Comparison of ENCODE assay signal across 26 mouse cellular contexts in the genomic region with DNA sequence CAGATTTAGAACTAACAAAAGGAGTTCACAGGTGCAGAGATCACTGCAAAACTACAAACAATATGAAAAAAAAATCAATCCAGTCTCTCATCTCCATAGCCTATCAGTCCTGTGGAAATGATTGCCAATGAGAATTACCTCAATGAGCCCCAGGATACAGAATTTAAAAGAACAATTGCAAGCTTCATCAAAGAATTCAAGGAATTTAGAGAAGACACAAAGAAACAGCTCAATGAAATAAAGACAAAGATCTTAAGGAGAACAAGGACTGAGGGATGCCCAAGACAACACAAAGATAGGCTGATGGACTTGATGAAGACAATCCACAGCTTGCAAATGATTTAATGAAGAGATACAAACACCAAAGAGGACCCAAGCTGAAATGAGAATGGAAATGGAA. TPM values are rescaled to one million over a fixed set of nuclear protein-coding genes. Genes with fewer than 3 reads are reported as not detected.
A peak's percentile ranks its signal among the peaks of the same experiment; 100 is the strongest.
DNase-seq lines count a peak whose midpoint lies in the region; ATAC-seq and TF ChIP-seq lines count a peak whose summit lies in the region.
"Had no signal": no experiment of that assay in that cellular context is flagged by ENCODE, and none has a peak within 500 bp of the region (broad histone marks: within the 10 kb centered on the region; RNA-seq: fewer than 3 reads in every experiment).

No protein-coding gene starts in this region.

- H3K36me3 ChIP-seq in heart, adult 2 months (ENCODE audit: control insufficient read depth, insufficient read depth, low read length) = no peaks in the 10 kb centered on the region
- no peaks in the 10 kb centered on the region for H3K36me3 ChIP-seq in ES-E14 (ENCODE audit: control insufficient read depth, insufficient read depth, low read length, poor library complexity, severe bottlenecking)
- H3K36me3 ChIP-seq in liver, embryonic 11.5 days (ENCODE audit: control insufficient read depth, insufficient read depth, low read length) = no peaks in the 10 kb centered on the region
- H3K36me3 ChIP-seq: G1E had no signal

- peak; percentile 4 for DNase-seq in heart, adult 11 months
- DNase-seq in heart, adult 2 months = no peak
- DNase-seq in ES-E14 (ENCODE audit: low read depth, low spot score) (peak; percentile 6), R1 (ENCODE audit: low read depth, low spot score) (peak; percentile 38), ZHBTc4 (ENCODE audit: low read depth, low spot score) (peak; percentile 51)
- DNase-seq in kidney, adult 11 months = no peak
- no peak for DNase-seq in liver, embryonic 11.5 days (ENCODE audit: low spot score)
- no peak for DNase-seq in layer of hippocampus, postnatal 10 days (ENCODE audit: low spot score in 2 of 2)
- DNase-seq: adrenal gland, adult 2 months; adrenal gland, adult 8-10 months; adrenal gland, postnatal 10 days; adrenal gland, postnatal 14 days; adrenal gland, postnatal 25 days; adrenal gland, postnatal 36 days; B cell, adult 2 months; cerebellum, adult 11 months; cerebellum, adult 11-12 months; cerebellum, adult 18-20 months; cerebellum, adult 2 months; cerebellum, adult 8-10 months had no signal

- no peak overlapping the region for H3K4me3 ChIP-seq in heart, adult 2 months
- H3K4me3 ChIP-seq in ES-E14 (ENCODE audit: insufficient read depth in 1 of 2, low read depth in 1 of 2, low read length in 2 of 2, poor library complexity in 1 of 2, severe bottlenecking in 1 of 2) = no peak overlapping the region
- no peak overlapping the region for H3K4me3 ChIP-seq in liver, embryonic 11.5 days (ENCODE audit: low read depth, low read length)

- H3K4me1 ChIP-seq in heart, adult 2 months (ENCODE audit: control insufficient read depth, insufficient read depth, low read length) = no peaks in the 10 kb centered on the region
- H3K4me1 ChIP-seq in ES-E14 (ENCODE audit: control insufficient read depth in 2 of 2, insufficient read depth in 2 of 2, low read length in 2 of 2, poor library complexity in 1 of 2) = no peaks in the 10 kb centered on the region
- no peaks in the 10 kb centered on the region; the same call in 1 of the 2 replicates for H3K4me1 ChIP-seq in liver, embryonic 11.5 days (replicated peaks; ENCODE audit: control insufficient read depth, insufficient read depth, low read length)

- no peaks in the 10 kb centered on the region for H3K79me2 ChIP-seq in heart, adult 2 months (replicated peaks; ENCODE audit: control insufficient read depth, insufficient read depth, low read length)

- no peak overlapping the region for H3K4me2 ChIP-seq in liver, embryonic 11.5 days

- TF ChIP-seq POLR2A in heart, adult 2 months (IDR thresholded peaks at IDR 0.05; ENCODE audit: insufficient read depth, low read depth, low read length) = no peak

- in situ Hi-C loops in ES-E14 (cut with MboI; ENCODE audit: low sequenced_read_pairs in 2 of 2, unreplicated experiment in 2 of 2) = no loop called here

- TF ChIP-seq EP300 in heart, adult 2 months (IDR thresholded peaks at IDR 0.05; ENCODE audit: insufficient read depth, low read depth, low read length) = no peak

- no peak overlapping the region for H3K27ac ChIP-seq in heart, adult 2 months
- H3K27ac ChIP-seq in ES-E14 (ENCODE audit: insufficient read depth, low read depth, low read length, poor library complexity, severe bottlenecking) = no peak overlapping the region
- no peak overlapping the region for H3K27ac ChIP-seq in liver, embryonic 11.5 days (ENCODE audit: low read depth, low read length)

- no peaks in the 10 kb centered on the region for H3K9me3 ChIP-seq in ES-E14 (ENCODE audit: control insufficient read depth, insufficient read depth, low read depth, low read length)
- H3K9me3 ChIP-seq in liver, embryonic 11.5 days (ENCODE audit: control insufficient read depth, low read length) = no peaks in the 10 kb centered on the region
- H3K9me3 ChIP-seq: G1E had no signal

- H3K9ac ChIP-seq in heart, adult 2 months (ENCODE audit: low read depth, low read length) = no peak overlapping the region
- no peak overlapping the region for H3K9ac ChIP-seq in ES-E14 (ENCODE audit: insufficient read depth, low read depth, low read length, poor library complexity, severe bottlenecking)
- H3K9ac ChIP-seq in liver, embryonic 11.5 days (ENCODE audit: low read depth, low read length) = no peak overlapping the region

- ATAC-seq in liver, embryonic 11.5 days (replicated peaks; ENCODE audit: low FRiP score) = no peak
- ATAC-seq: activated CD4-positive, CD25-positive, alpha-beta regulatory T cell, adult 4 months; CD4-positive, CD25-positive, alpha-beta regulatory T cell, adult 4 months; Patski had no signal

- H3K27me3 ChIP-seq in heart, adult 2 months (ENCODE audit: control insufficient read depth, insufficient read depth, low read length) = no peaks in the 10 kb centered on the region
- no peaks in the 10 kb centered on the region for H3K27me3 ChIP-seq in liver, embryonic 11.5 days (replicated peaks; ENCODE audit: control insufficient read depth, insufficient read depth, low read length)
- H3K27me3 ChIP-seq: CH12.LX had no signal

- intact Hi-C loops in heart, adult 2 months (cut with DNase I) = no loop called here

- TF ChIP-seq CTCF in heart, adult 2 months (IDR thresholded peaks at IDR 0.05) = no peak

TF ChIP-seq in ES-E14, 5 proteins besides CTCF, POLR2A, EP300 and RAD21:
- TF ChIP-seq CHD2 (IDR thresholded peaks at IDR 0.05; ENCODE audit: low read depth, low read length) (no peak), MAFK (IDR thresholded peaks at IDR 0.05; ENCODE audit: insufficient read depth, low read depth, low read length) (no peak), ZC3H11A (IDR thresholded peaks at IDR 0.05; ENCODE audit: borderline replicate concordance, low read depth, low read length) (no peak), ZNF384 (IDR thresholded peaks at IDR 0.05; ENCODE audit: low read depth, low read length) (no peak), HCFC1 (IDR thresholded peaks at IDR 0.05; ENCODE audit: borderline replicate concordance, insufficient read depth, low read length) (no peak)

RNA-seq across cellular contexts. Expression of gene Il31ra, which starts 20.4 kb away (rescaled TPM):
- not detected for total RNA-seq in heart, adult 2 months (2021)
- polyA plus RNA-seq in heart, adult 2 months (2012; rRNA removed) = not detected in 2 replicates
- not detected in 2 replicates for total RNA-seq in ES-E14 (2012; rRNA removed)
- 0.06 and 0.08 TPM in 2 replicates for polyA plus RNA-seq in liver, embryonic 11.5 days (2014; fragmentation: Nextera tagmentation; extraction: Ambion mirVana)
- total RNA-seq in layer of hippocampus, postnatal 10 days (2021) = under 1 TPM; 0.25 to 0.47 TPM
- total RNA-seq: CH12.LX had no signal
- polyA plus RNA-seq: C2C12, G1E, Patski had no signal

Comparison
In these comparisons a context has a peak if more than half of its experiments do, and no peak if none do; other contexts are left out.
1. DNase-seq: peak in heart, adult 11 months (single experiment), ES-E14 (single experiment), R1 (single experiment) and ZHBTc4 (single experiment); none in heart, adult 2 months (0 of 2), kidney, adult 11 months (single experiment), liver, embryonic 11.5 days (single experiment) and layer of hippocampus, postnatal 10 days (0 of 2).